Mouse (Mus musculus): ENCODE results near the gene Arid1b. TPM values are rescaled to one million over a fixed set of nuclear protein-coding genes. Genes with fewer than 3 reads are reported as not detected.
"Not testable (repeated sequence)": the region's sequence is repeated elsewhere in the genome, so short reads cannot be mapped to it uniquely, and the experiment has no call there.

The Arid1b gene
- polyA plus RNA-seq, 1 experiment from 2014 or later = 7.2 TPM

DNA sequence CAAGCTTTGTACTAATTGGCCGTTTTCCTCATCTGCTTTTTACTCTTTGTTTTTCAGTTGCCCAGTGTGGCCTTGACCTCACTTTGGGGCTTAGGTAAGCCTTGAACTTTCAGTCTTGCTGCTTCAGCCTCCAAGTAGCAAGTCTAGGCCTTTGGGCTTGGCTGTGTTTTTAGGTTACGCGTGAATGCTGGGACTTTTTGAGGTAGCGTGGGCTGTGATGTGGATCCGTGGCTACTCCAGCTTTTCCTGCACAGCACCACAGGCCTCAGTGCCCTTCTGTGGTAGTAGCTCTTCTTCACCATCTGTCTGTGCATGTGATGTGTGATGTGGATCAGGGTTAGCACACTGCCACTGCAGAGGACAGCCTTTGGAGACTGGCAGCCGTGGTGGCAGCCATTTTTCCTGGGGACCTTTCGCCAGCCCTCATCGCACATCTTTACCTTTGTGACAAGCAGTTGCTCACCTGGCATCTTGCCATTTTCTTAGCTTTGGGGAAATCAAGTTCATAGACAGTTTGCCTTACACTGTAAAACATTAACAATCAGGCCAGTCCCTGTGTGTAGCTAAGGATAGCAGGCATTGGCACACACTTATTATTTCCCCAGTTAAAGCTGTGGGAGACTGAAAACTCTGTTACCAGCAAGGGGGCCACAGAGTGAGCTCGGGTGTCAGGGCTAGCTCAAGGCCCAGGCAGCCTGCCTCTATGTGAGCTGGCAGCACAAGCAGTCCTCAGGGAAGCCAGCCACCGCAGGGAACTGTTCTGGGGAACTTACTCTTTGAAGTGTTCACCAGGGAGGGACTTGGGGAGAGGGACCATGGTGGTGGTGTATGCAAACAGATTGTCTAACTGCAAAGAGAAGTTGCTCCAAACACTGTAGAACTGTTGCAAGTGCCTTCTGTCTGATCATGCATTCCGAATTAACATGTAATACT, 112.4 kb downstream of the Arid1b start:
- Histone ChIP-seq H3K4me2 (replicated peaks; ENCODE audit: low read depth, low read length) (no peak overlapping the region), H3K9me3 (ENCODE audit: low read length) (no peaks in the 10 kb centered on the region), H3K4me1 (ENCODE audit: insufficient read depth, low read depth, low read length) (peaks cover 17% of the 10 kb centered on the region), H3K36me3 (ENCODE audit: insufficient read depth, low read length) (no peaks in the 10 kb centered on the region), H3K9ac (replicated peaks; ENCODE audit: low read depth) (no peak overlapping the region), H3K27me3 (replicated peaks; ENCODE audit: insufficient read depth, low read length) (no peaks in the 10 kb centered on the region), H3K27ac (ENCODE audit: low read length) (no peak overlapping the region), H3K4me3 (ENCODE audit: low read depth, low read length) (no peak overlapping the region)
- ATAC-seq (peak; percentile 29; the same call in 1 of the 2 replicates), DNase-seq (ENCODE audit: low spot score) (no peak)
- no peak for TF ChIP-seq CTCF (IDR thresholded peaks at IDR 0.05)
- TF ChIP-seq EP300 (IDR thresholded peaks at IDR 0.05) = no peak
- WGBS = 67% methylated on average over 11 of the region's 11 CpGs

DNA sequence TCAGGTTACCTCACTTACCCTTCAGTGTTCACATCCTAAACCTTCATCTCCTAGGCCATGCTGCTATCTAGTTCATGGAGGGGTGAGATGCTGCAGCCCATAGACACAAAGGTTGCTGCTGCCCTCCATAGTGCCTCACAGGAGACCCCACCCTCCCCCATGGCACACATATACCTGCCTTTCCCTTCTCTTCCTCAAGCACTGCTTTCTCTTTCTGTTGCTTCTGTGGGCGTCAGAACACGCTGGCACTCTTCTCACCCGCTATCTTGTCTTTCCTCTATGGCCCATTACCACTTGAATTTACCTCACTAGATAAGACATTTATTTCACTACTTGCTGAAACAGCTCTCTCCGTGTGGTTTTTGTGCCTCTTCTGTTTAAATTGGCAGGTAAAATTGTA, 113.4 kb downstream of the Arid1b start:
- no peak for ATAC-seq
- WGBS = 80% methylated on average over 4 of the region's 4 CpGs
- TF ChIP-seq CTCF (IDR thresholded peaks at IDR 0.05) (no peak), EP300 (IDR thresholded peaks at IDR 0.05) (no peak)

DNA sequence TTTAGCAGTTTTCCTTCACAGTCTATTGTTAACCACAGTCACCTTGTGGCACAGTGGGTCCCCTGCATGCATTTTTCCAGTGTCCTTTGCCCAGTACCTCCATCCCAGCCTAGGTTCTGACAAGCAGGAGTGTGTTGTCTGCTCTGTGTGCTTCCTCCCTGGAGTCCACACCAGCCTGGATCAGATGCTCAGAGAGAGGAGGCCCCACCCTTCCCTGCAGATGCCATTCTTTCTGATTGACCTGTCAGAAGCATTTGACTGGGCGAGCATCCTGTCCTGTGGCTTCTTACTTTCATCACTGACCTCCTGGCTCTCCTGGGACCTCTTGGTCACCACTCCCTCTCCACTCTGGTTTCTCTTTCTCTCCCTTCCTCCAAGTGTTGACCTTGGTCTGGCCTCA, 113.9 kb downstream of the Arid1b start:
- DNase-seq (ENCODE audit: low spot score) = no peak
- no peak for ATAC-seq
- peaks cover 15% of the 10 kb centered on the region for H3K4me1 ChIP-seq (ENCODE audit: insufficient read depth, low read depth, low read length)

More for the DNA sequence above, 113.4 kb downstream of the Arid1b start:
- Histone ChIP-seq H3K4me3 (ENCODE audit: low read depth, low read length) (no peak overlapping the region), H3K4me2 (replicated peaks; ENCODE audit: low read depth, low read length) (no peak overlapping the region), H3K27me3 (replicated peaks; ENCODE audit: insufficient read depth, low read length) (no peaks in the 10 kb centered on the region), H3K9ac (replicated peaks; ENCODE audit: low read depth) (no peak overlapping the region), H3K36me3 (ENCODE audit: insufficient read depth, low read length) (no peaks in the 10 kb centered on the region), H3K9me3 (ENCODE audit: low read length) (no peaks in the 10 kb centered on the region), H3K27ac (ENCODE audit: low read length) (no peak overlapping the region), H3K4me1 (ENCODE audit: insufficient read depth, low read depth, low read length) (peaks cover 15% of the 10 kb centered on the region)
- DNase-seq (ENCODE audit: low spot score) = no peak

GRCm38 (mm10) chr17:5108546-5109142, 114.5 kb downstream of the Arid1b start:
- Histone ChIP-seq H3K9me3 (ENCODE audit: low read length) (no peaks in the 10 kb centered on the region), H3K4me1 (ENCODE audit: insufficient read depth, low read depth, low read length) (peaks cover 15% of the 10 kb centered on the region), H3K4me2 (replicated peaks; ENCODE audit: low read depth, low read length) (no peak overlapping the region), H3K4me3 (ENCODE audit: low read depth, low read length) (no peak overlapping the region), H3K36me3 (ENCODE audit: insufficient read depth, low read length) (no peaks in the 10 kb centered on the region), H3K27ac (ENCODE audit: low read length) (no peak overlapping the region), H3K27me3 (replicated peaks; ENCODE audit: insufficient read depth, low read length) (no peaks in the 10 kb centered on the region), H3K9ac (replicated peaks; ENCODE audit: low read depth) (no peak overlapping the region)
- TF ChIP-seq CTCF (IDR thresholded peaks at IDR 0.05) (no peak), EP300 (IDR thresholded peaks at IDR 0.05) (no peak)
- 29% methylated on average over 2 of the region's 2 CpGs for WGBS
- DNase-seq (ENCODE audit: low spot score) (peak; percentile 48), ATAC-seq (0 out of 2 replicates have a peak, but pooled peaks have one; percentile 17)

More for the DNA sequence above, 113.9 kb downstream of the Arid1b start:
- Histone ChIP-seq H3K9ac (replicated peaks; ENCODE audit: low read depth) (no peak overlapping the region), H3K36me3 (ENCODE audit: insufficient read depth, low read length) (no peaks in the 10 kb centered on the region), H3K4me3 (ENCODE audit: low read depth, low read length) (no peak overlapping the region), H3K9me3 (ENCODE audit: low read length) (no peaks in the 10 kb centered on the region), H3K27me3 (replicated peaks; ENCODE audit: insufficient read depth, low read length) (no peaks in the 10 kb centered on the region), H3K4me2 (replicated peaks; ENCODE audit: low read depth, low read length) (no peak overlapping the region), H3K27ac (ENCODE audit: low read length) (no peak overlapping the region; the same call in 1 of the 2 replicates)
- 77% methylated on average over 1 of the region's 1 CpGs for WGBS
- TF ChIP-seq EP300 (IDR thresholded peaks at IDR 0.05) (no peak), CTCF (IDR thresholded peaks at IDR 0.05) (no peak)

- Histone ChIP-seq H3K9me3 (ENCODE audit: low read length) (no peaks in the 10 kb centered on the region), H3K9ac (replicated peaks; ENCODE audit: low read depth) (no peak overlapping the region), H3K27me3 (replicated peaks; ENCODE audit: insufficient read depth, low read length) (no peaks in the 10 kb centered on the region), H3K4me1 (ENCODE audit: insufficient read depth, low read depth, low read length) (peaks cover 15% of the 10 kb centered on the region), H3K4me2 (replicated peaks; ENCODE audit: low read depth, low read length) (no peak overlapping the region), H3K27ac (ENCODE audit: low read length) (0 out of 2 replicates have a peak overlapping the region, but pooled peaks have one; percentile 14), H3K36me3 (ENCODE audit: insufficient read depth, low read length) (no peaks in the 10 kb centered on the region), H3K4me3 (ENCODE audit: low read depth, low read length) (no peak overlapping the region)
- TF ChIP-seq EP300 (IDR thresholded peaks at IDR 0.05) = no peak
- no peak for TF ChIP-seq CTCF (IDR thresholded peaks at IDR 0.05)
- WGBS = 63% methylated on average over 8 of the region's 8 CpGs
- ATAC-seq (no peak), DNase-seq (ENCODE audit: low spot score) (no peak)
Measured at GRCm38 (mm10) chr17:5109343-5109742, 115.2 kb downstream of the Arid1b start.

GRCm38 (mm10) chr17:5110159-5110558, 116.0 kb downstream of the Arid1b start:
- DNase-seq (ENCODE audit: low spot score) (no peak), ATAC-seq (no peak)
- H3K27ac ChIP-seq (ENCODE audit: low read length) = no peak overlapping the region
- no peak overlapping the region for H3K4me2 ChIP-seq (replicated peaks; ENCODE audit: low read depth, low read length)
- 62% methylated on average over 4 of the region's 4 CpGs for WGBS
- H3K9ac ChIP-seq (replicated peaks; ENCODE audit: low read depth) = no peak overlapping the region
- H3K9me3 ChIP-seq (ENCODE audit: low read length) = no peaks in the 10 kb centered on the region
- no peaks in the 10 kb centered on the region for H3K27me3 ChIP-seq (replicated peaks; ENCODE audit: insufficient read depth, low read length)
- no peaks in the 10 kb centered on the region for H3K36me3 ChIP-seq (ENCODE audit: insufficient read depth, low read length)
- no peak overlapping the region for H3K4me3 ChIP-seq (ENCODE audit: low read depth, low read length)
- TF ChIP-seq CTCF (IDR thresholded peaks at IDR 0.05) (no peak), EP300 (IDR thresholded peaks at IDR 0.05) (no peak)
- peaks cover 15% of the 10 kb centered on the region for H3K4me1 ChIP-seq (ENCODE audit: insufficient read depth, low read depth, low read length)

- not testable (repeated sequence) for H3K9ac ChIP-seq (replicated peaks; ENCODE audit: low read depth); ATAC-seq; H3K9me3 ChIP-seq (ENCODE audit: low read length); H3K27ac ChIP-seq (ENCODE audit: low read length); H3K36me3 ChIP-seq (ENCODE audit: insufficient read depth, low read length); H3K4me2 ChIP-seq (replicated peaks; ENCODE audit: low read depth, low read length); DNase-seq (ENCODE audit: low spot score); H3K27me3 ChIP-seq (replicated peaks; ENCODE audit: insufficient read depth, low read length); H3K4me3 ChIP-seq (ENCODE audit: low read depth, low read length)
- WGBS = 98% methylated on average over 5 of the region's 5 CpGs
- peaks cover 12% of the 10 kb centered on the region for H3K4me1 ChIP-seq (ENCODE audit: insufficient read depth, low read depth, low read length)
Measured at GRCm38 (mm10) chr17:5110981-5111380, 116.8 kb downstream of the Arid1b start.

Measured in lung, postnatal 0 days (tissue).